Mouse (Mus musculus) neural tube, embryonic 12.5 days (tissue): ENCODE measurements around the gene Gm28168. TPM values are rescaled to one million over a fixed set of nuclear protein-coding genes. Genes with fewer than 3 reads are reported as not detected.
"Not testable (repeated sequence)": the region's sequence is repeated elsewhere in the genome, so short reads cannot be mapped to it uniquely, and the experiment has no call there.

Experiments used
- ATAC-seq: fragments of 200-750 bp; cut with Nextera tagmentation; 2 replicates; pipeline ENCODE4 v1.8.0; 2017; ENCODE audit warnings: low read depth, mild to moderate bottlenecking, moderate TSS enrichment, moderate library complexity; ENCODE audit not compliant: low FRiP score
- H3K27ac ChIP-seq: fragments of 300-500 bp; sonication (generic); 2 replicates; pipeline ENCODE4 v1.5.1; 2016
- H3K27me3 ChIP-seq: fragments of 300-500 bp; sonication (generic); replicated peaks from 2 replicates; pipeline ENCODE4 v1.6.1; 2016; ENCODE audit warnings: mild to moderate bottlenecking
- H3K36me3 ChIP-seq: fragments of 300-500 bp; sonication (generic); 2 replicates; pipeline ENCODE4 v1.6.1; 2016; ENCODE audit warnings: mild to moderate bottlenecking
- H3K4me1 ChIP-seq: fragments of 300-500 bp; sonication (generic); 2 replicates; pipeline ENCODE4 v1.6.1; 2016
- H3K4me2 ChIP-seq: fragments of 300-500 bp; sonication (generic); replicated peaks from 2 replicates; pipeline ENCODE4 v1.6.1; 2016; ENCODE audit warnings: mild to moderate bottlenecking
- H3K4me3 ChIP-seq: fragments of 300-500 bp; sonication (generic); 2 replicates; pipeline ENCODE4 v1.5.1; 2016
- H3K9ac ChIP-seq: fragments of 300-500 bp; sonication (generic); 2 replicates; pipeline ENCODE4 v1.6.1; 2016; ENCODE audit warnings: mild to moderate bottlenecking
- H3K9me3 ChIP-seq: fragments of 300-500 bp; sonication (generic); 2 replicates; pipeline ENCODE4 v1.6.1; 2016; ENCODE audit warnings: mild to moderate bottlenecking
- WGBS: fragments of 180-500 bp; shearing (Covaris S2); methylation state at CpG from one replicate; pipeline ENCODE4 v1.1.7; 2016; 5-methylcytosine and 5-hydroxymethylcytosine counted together
- polyA plus RNA-seq: library from polyadenylated mRNA; unstranded; fragments of >200 nt; fragmentation: Nextera tagmentation; extraction: Ambion mirVana; gene quantifications from 2 replicates; pipeline ENCODE4 v1.2.1, GENCODE M21; 2016

Gm28168 gene
- not detected in 2 replicates for polyA plus RNA-seq

- not testable (repeated sequence) for H3K4me2 ChIP-seq, H3K36me3 ChIP-seq, H3K4me3 ChIP-seq, H3K9ac ChIP-seq, H3K27me3 ChIP-seq, H3K27ac ChIP-seq, H3K4me1 ChIP-seq, ATAC-seq, H3K9me3 ChIP-seq
- 75% methylated on average over 1 of the region's 1 CpGs for WGBS
Measured at GRCm38 (mm10) chr1:117927715-117928114, at the start of gene Gm28168. TSS of gene Gm28168 (plus strand) at chr1:117928015.

- no peak for ATAC-seq
- Histone ChIP-seq H3K27ac (no peak within 1 kb of the TSS), H3K4me2 (no peak within 1 kb of the TSS), H3K4me1 (no peaks in the 10 kb centered on the region), H3K36me3 (no peaks in the 10 kb centered on the region), H3K9me3 (peaks cover 7% of the 10 kb centered on the region; the same call in 1 of the 2 replicates), H3K9ac (no peak within 1 kb of the TSS), H3K27me3 (no peaks in the 10 kb centered on the region), H3K4me3 (no peak within 1 kb of the TSS)
- WGBS = 82% methylated on average over 4 of the region's 4 CpGs
Measured at GRCm38 (mm10) chr1:117965639-117966038, 37.8 kb downstream of the Gm28168 start, which contains the start of gene Gm7145. TSS of gene Gm7145 (plus strand) at chr1:117965939.

Other genes with a start within 250 kb of the Gm28168 start
- not detected in 2 replicates for gene Gm28363, start 230.9 kb upstream of the Gm28168 start, polyA plus RNA-seq
- gene B020011L13Rik, start 146.9 kb upstream of the Gm28168 start, polyA plus RNA-seq = not detected in 2 replicates
- not detected in 2 replicates for gene Gm28360, start 97.9 kb upstream of the Gm28168 start, polyA plus RNA-seq
- not detected in 2 replicates for gene Gm7145, start 37.9 kb downstream of the Gm28168 start, polyA plus RNA-seq
- gene Gm29106, start 248.5 kb downstream of the Gm28168 start, polyA plus RNA-seq = 0.52 and 0.58 TPM in 2 replicates